Mouse (Mus musculus) large intestine, adult 2 months (tissue): ENCODE measurements around the gene Unc79. TPM values are rescaled to one million over a fixed set of nuclear protein-coding genes. Genes with fewer than 3 reads are reported as not detected.
A peak's percentile ranks its signal among the peaks of the same experiment; 100 is the strongest.

ENCODE experiments used
- DNase-seq: peaks from one replicate; pipeline ENCODE4 v3.0.0-alpha.2; 2012; ENCODE audit warnings: low read depth, low spot score
- WGBS: fragments of 180-500 bp; shearing (Covaris S2); methylation state at CpG from one replicate; pipeline ENCODE4 v1.1.7; 2018; 5-methylcytosine and 5-hydroxymethylcytosine counted together
- polyA plus RNA-seq: library from polyadenylated mRNA; depleted of rRNA; stranded (reverse); fragments of >200 nt; gene quantifications from 2 replicates; pipeline ENCODE4 v1.2.3, GENCODE M21; 2012

Gene Unc79
- polyA plus RNA-seq, 1 experiment, result 0.15 TPM

- no peak for DNase-seq
- 71% methylated on average over 8 of the region's 8 CpGs for WGBS
Measured at GRCm38 (mm10) chr12:103116639-103117038, 168.0 kb downstream of the Unc79 start.

GRCm38 (mm10) chr12:103117517-103118193 lies 169.0 kb downstream of the Unc79 start:
- no peak for DNase-seq
- 76% methylated on average over 10 of the region's 10 CpGs for WGBS

GRCm38 (mm10) chr12:103121928-103122327 lies 173.3 kb downstream of the Unc79 start:
- DNase-seq, result no peak
- WGBS, result 81% methylated on average over 5 of the region's 5 CpGs

GRCm38 (mm10) chr12:103123861-103124260 lies 175.2 kb downstream of the Unc79 start:
- WGBS, result 78% methylated on average over 1 of the region's 1 CpGs
- DNase-seq, result no peak

GRCm38 (mm10) chr12:103128914-103129313 lies 180.3 kb downstream of the Unc79 start:
- no peak for DNase-seq
- 90% methylated on average over 6 of the region's 6 CpGs for WGBS

GRCm38 (mm10) chr12:103129395-103130248 lies 181.0 kb downstream of the Unc79 start:
- WGBS, result 54% methylated on average over 17 of the region's 17 CpGs
- no peak for DNase-seq

- WGBS, result 46% methylated on average over 6 of the region's 6 CpGs
- DNase-seq, result no peak
Measured at GRCm38 (mm10) chr12:103131419-103131818, 182.8 kb downstream of the Unc79 start.

GRCm38 (mm10) chr12:103142550-103143010 lies 193.9 kb downstream of the Unc79 start:
- peak; percentile 45 for DNase-seq
- 37% methylated on average over 9 of the region's 9 CpGs for WGBS

- DNase-seq, result peak; percentile 19
- 26% methylated on average over 9 of the region's 9 CpGs for WGBS
Measured at GRCm38 (mm10) chr12:103143798-103144565, 195.3 kb downstream of the Unc79 start.

- no peak for DNase-seq
- 58% methylated on average over 2 of the region's 2 CpGs for WGBS
Measured at GRCm38 (mm10) chr12:103150247-103150646, 201.6 kb downstream of the Unc79 start.

GRCm38 (mm10) chr12:103154927-103155326 lies 206.3 kb downstream of the Unc79 start:
- DNase-seq, result no peak
- WGBS, result 69% methylated on average over 2 of the region's 2 CpGs

- DNase-seq, result no peak
- WGBS, result 73% methylated on average over 3 of the region's 3 CpGs
Measured at GRCm38 (mm10) chr12:103155406-103155805, 206.7 kb downstream of the Unc79 start.

GRCm38 (mm10) chr12:103157129-103157910 lies 208.7 kb downstream of the Unc79 start:
- WGBS, result 58% methylated on average over 18 of the region's 18 CpGs
- DNase-seq, result no peak

- 66% methylated on average over 8 of the region's 8 CpGs for WGBS
- no peak for DNase-seq
Measured at GRCm38 (mm10) chr12:103159016-103159415, 210.4 kb downstream of the Unc79 start.

GRCm38 (mm10) chr12:103160721-103161120 lies 212.1 kb downstream of the Unc79 start:
- DNase-seq, result no peak

GRCm38 (mm10) chr12:103163596-103163995 lies 214.9 kb downstream of the Unc79 start:
- WGBS, result 80% methylated on average over 10 of the region's 10 CpGs
- DNase-seq, result no peak

More at GRCm38 (mm10) chr12:103160721-103161120, 212.1 kb downstream of the Unc79 start:
- 83% methylated on average over 4 of the region's 4 CpGs for WGBS

- no peak for DNase-seq
- WGBS, result 67% methylated on average over 14 of the region's 14 CpGs
Measured at GRCm38 (mm10) chr12:103164101-103165030, 215.7 kb downstream of the Unc79 start.

GRCm38 (mm10) chr12:103168892-103169291 lies 220.2 kb downstream of the Unc79 start:
- DNase-seq, result no peak
- WGBS, result 39% methylated on average over 12 of the region's 12 CpGs
